Mouse (Mus musculus): ENCODE results near the gene Btnl2. TPM values are rescaled to one million over a fixed set of nuclear protein-coding genes. Genes with fewer than 3 reads are reported as not detected.
A peak's percentile ranks its signal among the peaks of the same experiment; 100 is the strongest.

Gene Btnl2
- polyA plus RNA-seq, 1 experiment from 2014 or later, result not detected

DNA sequence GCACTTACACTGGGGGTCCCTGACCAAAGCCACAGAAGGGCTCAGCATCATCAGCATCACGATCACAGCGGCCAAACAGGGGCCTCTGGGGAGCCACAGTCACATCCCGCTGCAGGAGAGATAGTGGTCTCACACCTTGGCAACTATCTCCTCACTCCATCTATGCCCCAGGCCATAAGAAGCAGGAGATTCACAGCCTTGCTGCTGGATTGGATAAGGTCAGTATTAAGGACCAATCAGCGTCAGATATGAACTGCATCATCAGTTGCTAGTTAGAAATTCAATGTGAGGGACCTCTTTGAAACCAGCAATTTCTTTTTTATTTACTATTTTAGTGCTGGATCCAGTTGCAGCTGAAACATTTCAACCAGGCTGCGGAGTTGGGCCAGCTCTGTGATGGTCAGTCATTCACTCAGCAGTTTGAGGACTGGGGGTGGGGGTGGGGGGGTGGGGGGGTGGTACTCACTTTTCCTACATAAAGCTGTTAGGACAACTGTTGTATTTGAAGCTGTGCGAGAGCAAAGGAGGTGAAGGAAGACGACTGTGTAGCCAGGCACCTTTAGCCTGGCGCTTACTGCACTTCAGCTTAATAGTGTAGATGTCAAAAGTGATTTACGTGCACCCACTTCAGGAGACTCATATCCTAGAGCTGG is 43.6 kb downstream of the Btnl2 start:
- no peak overlapping the region for H3K9ac ChIP-seq (replicated peaks; ENCODE audit: low read length)
- peak overlapping the region; percentile 58 for H3K4me3 ChIP-seq (replicated peaks; ENCODE audit: low read depth, low read length)
- no peaks in the 10 kb centered on the region for H3K27me3 ChIP-seq (ENCODE audit: control insufficient read depth, insufficient read depth, low read length)
- H3K4me2 ChIP-seq (ENCODE audit: low read length), result peak overlapping the region; percentile 65
- H3K36me3 ChIP-seq (ENCODE audit: control insufficient read depth, insufficient read depth, low read length), result no peaks in the 10 kb centered on the region
- peak overlapping the region; percentile 99 for H3K27ac ChIP-seq (replicated peaks; ENCODE audit: low read depth, low read length)
- H3K4me1 ChIP-seq (ENCODE audit: control insufficient read depth, insufficient read depth, low read length), result no peaks in the 10 kb centered on the region
- peak; percentile 91 for DNase-seq
- WGBS, result 11% methylated on average over 9 of the region's 9 CpGs
- no peaks in the 10 kb centered on the region for H3K9me3 ChIP-seq (ENCODE audit: control insufficient read depth, low read length)
- peak; percentile 80 for ATAC-seq (ENCODE audit: low FRiP score, low TSS enrichment)

DNA sequence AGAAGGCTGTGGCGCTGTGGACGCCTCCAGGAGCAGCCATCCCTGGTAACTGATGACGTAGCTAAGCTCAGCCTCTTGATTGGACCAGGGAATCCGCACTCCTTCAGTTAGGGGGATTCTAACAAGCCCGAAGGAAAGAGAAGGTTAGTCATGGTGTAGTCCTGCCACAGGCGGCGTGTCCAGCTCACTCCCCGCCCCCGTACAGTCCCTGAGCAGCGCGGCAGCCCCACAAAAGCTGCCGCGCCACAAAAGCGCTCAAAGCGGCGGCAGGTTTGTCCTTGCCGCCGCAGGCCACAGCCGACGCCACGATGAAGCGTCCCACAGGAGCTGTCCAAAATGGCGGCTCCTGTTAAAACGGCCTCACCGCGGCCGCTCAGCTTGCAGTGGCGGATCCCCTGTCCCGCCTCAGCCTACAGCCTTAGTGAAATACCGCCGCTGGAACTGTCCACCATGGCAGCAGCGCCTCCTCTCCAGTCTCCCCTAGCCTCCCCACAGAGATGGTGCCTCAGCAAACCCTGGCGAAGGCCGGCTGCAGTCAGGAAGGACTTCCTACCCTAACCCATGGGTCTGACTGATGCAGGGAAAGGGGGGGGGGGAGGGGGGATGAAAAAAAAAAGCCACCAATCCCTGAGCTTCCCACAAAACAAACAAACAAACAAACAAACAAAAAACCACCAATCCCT is 44.2 kb downstream of the Btnl2 start, which contains the start of gene BC051142:
Gene BC051142, plus strand, starts transcription at position 110 of the 683 bp plus-strand sequence.
- H3K27ac ChIP-seq (replicated peaks; ENCODE audit: low read depth, low read length), result peak within 1 kb of the TSS; percentile 99
- no peaks in the 10 kb centered on the region for H3K36me3 ChIP-seq (ENCODE audit: control insufficient read depth, insufficient read depth, low read length)
- peak within 1 kb of the TSS; percentile 65 for H3K4me2 ChIP-seq (ENCODE audit: low read length)
- ATAC-seq (ENCODE audit: low FRiP score, low TSS enrichment), result peak; percentile 96
- H3K4me3 ChIP-seq (replicated peaks; ENCODE audit: low read depth, low read length), result peak within 1 kb of the TSS; percentile 58
- DNase-seq, result peak; percentile 93
- 4% methylated on average over 34 of the region's 34 CpGs for WGBS
- H3K9me3 ChIP-seq (ENCODE audit: control insufficient read depth, low read length), result no peaks in the 10 kb centered on the region
- no peaks in the 10 kb centered on the region for H3K4me1 ChIP-seq (ENCODE audit: control insufficient read depth, insufficient read depth, low read length)
- H3K9ac ChIP-seq (replicated peaks; ENCODE audit: low read length), result peak within 1 kb of the TSS; percentile 87
- H3K27me3 ChIP-seq (ENCODE audit: control insufficient read depth, insufficient read depth, low read length), result no peaks in the 10 kb centered on the region

DNA sequence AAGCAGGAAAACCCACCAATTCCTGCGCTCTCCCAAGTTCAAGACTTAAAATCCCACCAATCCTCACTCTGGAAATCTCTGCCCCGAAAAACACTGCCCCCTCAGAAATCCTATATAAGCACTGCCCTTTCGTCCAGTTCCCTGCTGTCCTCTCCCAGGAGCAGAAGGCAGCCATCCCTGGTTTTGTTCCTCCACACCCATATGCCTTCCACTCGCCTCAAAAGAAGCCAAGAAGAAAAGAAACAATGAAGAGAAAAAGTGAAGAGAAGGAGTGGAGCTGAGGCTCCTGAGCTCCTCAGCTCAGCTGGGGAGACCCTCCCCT is 44.7 kb downstream of the Btnl2 start:
- Histone ChIP-seq H3K4me3 (replicated peaks; ENCODE audit: low read depth, low read length) (peak overlapping the region; percentile 58), H3K27ac (replicated peaks; ENCODE audit: low read depth, low read length) (peak overlapping the region; percentile 99), H3K27me3 (ENCODE audit: control insufficient read depth, insufficient read depth, low read length) (no peaks in the 10 kb centered on the region), H3K9me3 (ENCODE audit: control insufficient read depth, low read length) (no peaks in the 10 kb centered on the region), H3K4me2 (ENCODE audit: low read length) (peak overlapping the region; percentile 65), H3K9ac (replicated peaks; ENCODE audit: low read length) (peak overlapping the region; percentile 87), H3K36me3 (ENCODE audit: control insufficient read depth, insufficient read depth, low read length) (no peaks in the 10 kb centered on the region), H3K4me1 (ENCODE audit: control insufficient read depth, insufficient read depth, low read length) (no peaks in the 10 kb centered on the region)
- WGBS, result 37% methylated on average over 4 of the region's 4 CpGs
- ATAC-seq (ENCODE audit: low FRiP score, low TSS enrichment), result no peak
- DNase-seq, result no peak

DNA sequence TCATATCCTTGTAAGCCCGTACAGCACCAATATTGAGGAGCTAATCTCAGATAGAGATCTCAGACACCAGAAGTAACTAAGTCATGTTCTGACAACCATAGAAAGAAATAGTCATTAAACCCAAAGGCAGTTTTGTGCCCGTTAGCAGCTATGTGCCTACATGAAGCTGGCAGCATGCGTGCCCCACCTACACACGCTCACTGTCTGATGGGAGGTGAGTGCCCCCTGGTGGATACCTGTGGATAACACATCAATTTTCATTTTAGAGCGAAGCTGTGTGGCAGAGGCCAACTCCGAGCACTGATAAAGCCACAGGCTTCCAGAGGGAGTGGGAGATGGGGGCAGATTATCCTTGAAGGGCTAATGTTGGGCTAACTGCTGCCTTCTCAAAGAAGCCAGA is 56.5 kb downstream of the Btnl2 start:
- H3K9me3 ChIP-seq (ENCODE audit: control insufficient read depth, low read length), result no peaks in the 10 kb centered on the region
- H3K36me3 ChIP-seq (ENCODE audit: control insufficient read depth, insufficient read depth, low read length), result no peaks in the 10 kb centered on the region
- H3K4me3 ChIP-seq (replicated peaks; ENCODE audit: low read depth, low read length), result no peak overlapping the region
- no peaks in the 10 kb centered on the region for H3K27me3 ChIP-seq (ENCODE audit: control insufficient read depth, insufficient read depth, low read length)
- H3K9ac ChIP-seq (replicated peaks; ENCODE audit: low read length), result no peak overlapping the region
- DNase-seq, result peak; percentile 87
- H3K4me1 ChIP-seq (ENCODE audit: control insufficient read depth, insufficient read depth, low read length), result no peaks in the 10 kb centered on the region
- H3K4me2 ChIP-seq (ENCODE audit: low read length), result no peak overlapping the region
- no peak overlapping the region for H3K27ac ChIP-seq (replicated peaks; ENCODE audit: low read depth, low read length)
- 24% methylated on average over 6 of the region's 6 CpGs for WGBS
- ATAC-seq (ENCODE audit: low FRiP score, low TSS enrichment), result no peak

Other genes starting within 250 kb of the Btnl2 start
- 16.7 and 20.4 TPM in 2 replicates for gene H2-DMa, start 235.3 kb upstream of the Btnl2 start, polyA plus RNA-seq (2014; fragmentation: Nextera tagmentation; extraction: Ambion mirVana)
- 160 and 171 TPM in 2 replicates for gene Brd2, start 232.2 kb upstream of the Btnl2 start, polyA plus RNA-seq (2014; fragmentation: Nextera tagmentation; extraction: Ambion mirVana)
- gene H2-DMb2, start 211.5 kb upstream of the Btnl2 start, polyA plus RNA-seq (2014; fragmentation: Nextera tagmentation; extraction: Ambion mirVana), result 0.15 and 0.18 TPM in 2 replicates
- 0.38 and 0.91 TPM in 2 replicates for gene H2-DMb1, start 201.8 kb upstream of the Btnl2 start, polyA plus RNA-seq (2014; fragmentation: Nextera tagmentation; extraction: Ambion mirVana)
- 1.1 and 2.9 TPM in 2 replicates for gene Tap1, start 167.3 kb upstream of the Btnl2 start, polyA plus RNA-seq (2014; fragmentation: Nextera tagmentation; extraction: Ambion mirVana)
- gene Psmb9, start 167.1 kb upstream of the Btnl2 start, polyA plus RNA-seq (2014; fragmentation: Nextera tagmentation; extraction: Ambion mirVana), result 1.0 and 2.2 TPM in 2 replicates
- 1.1 and 5.1 TPM in 2 replicates for gene Psmb8, start 157.1 kb upstream of the Btnl2 start, polyA plus RNA-seq (2014; fragmentation: Nextera tagmentation; extraction: Ambion mirVana)
- gene Tap2, start 151.3 kb upstream of the Btnl2 start, polyA plus RNA-seq (2014; fragmentation: Nextera tagmentation; extraction: Ambion mirVana), result 0.77 and 1.6 TPM in 2 replicates
- not detected in 2 replicates for gene H2-Ob, start 115.9 kb upstream of the Btnl2 start, polyA plus RNA-seq (2014; fragmentation: Nextera tagmentation; extraction: Ambion mirVana)
- 1.1 and 2.0 TPM in 2 replicates for gene H2-Ab1, start 97.1 kb upstream of the Btnl2 start, polyA plus RNA-seq (2014; fragmentation: Nextera tagmentation; extraction: Ambion mirVana)
- 0.83 TPM in 1 of 2 replicates, not detected in the other for gene H2-Aa, start 67.0 kb upstream of the Btnl2 start, polyA plus RNA-seq (2014; fragmentation: Nextera tagmentation; extraction: Ambion mirVana)
- 2.4 and 2.7 TPM in 2 replicates for gene H2-Eb1, start 49.0 kb upstream of the Btnl2 start, polyA plus RNA-seq (2014; fragmentation: Nextera tagmentation; extraction: Ambion mirVana)
- gene H2-Eb2, start 29.2 kb upstream of the Btnl2 start, polyA plus RNA-seq (2014; fragmentation: Nextera tagmentation; extraction: Ambion mirVana), result 0.16 TPM in 1 of 2 replicates, not detected in the other
- gene Btnl1, start 22.3 kb downstream of the Btnl2 start, polyA plus RNA-seq (2014; fragmentation: Nextera tagmentation; extraction: Ambion mirVana), result not detected in 2 replicates
- gene BC051142, start 44.0 kb downstream of the Btnl2 start, polyA plus RNA-seq (2014; fragmentation: Nextera tagmentation; extraction: Ambion mirVana), result 5.8 and 6.2 TPM in 2 replicates
- gene Btnl4, start 122.5 kb downstream of the Btnl2 start, polyA plus RNA-seq (2014; fragmentation: Nextera tagmentation; extraction: Ambion mirVana), result not detected in 2 replicates
- gene Btnl6, start 162.5 kb downstream of the Btnl2 start, polyA plus RNA-seq (2014; fragmentation: Nextera tagmentation; extraction: Ambion mirVana), result not detected in 2 replicates
- gene Notch4, start 209.4 kb downstream of the Btnl2 start, polyA plus RNA-seq (2014; fragmentation: Nextera tagmentation; extraction: Ambion mirVana), result 9.9 and 10.3 TPM in 2 replicates
- gene Gpsm3, start 235.0 kb downstream of the Btnl2 start, polyA plus RNA-seq (2014; fragmentation: Nextera tagmentation; extraction: Ambion mirVana), result 2.3 and 4.3 TPM in 2 replicates
- 12.8 and 13.5 TPM in 2 replicates for gene Pbx2, start 236.4 kb downstream of the Btnl2 start, polyA plus RNA-seq (2014; fragmentation: Nextera tagmentation; extraction: Ambion mirVana)
- 1.2 and 1.4 TPM in 2 replicates for gene Ager, start 243.0 kb downstream of the Btnl2 start, polyA plus RNA-seq (2014; fragmentation: Nextera tagmentation; extraction: Ambion mirVana)
- gene Rnf5, start 248.9 kb downstream of the Btnl2 start, polyA plus RNA-seq (2014; fragmentation: Nextera tagmentation; extraction: Ambion mirVana), result 223 and 269 TPM in 2 replicates
- gene Agpat1, start 249.4 kb downstream of the Btnl2 start, polyA plus RNA-seq (2014; fragmentation: Nextera tagmentation; extraction: Ambion mirVana), result 122 and 123 TPM in 2 replicates

All from midbrain, embryonic 14.5 days (tissue).